Mouse (Mus musculus) lung, postnatal 36 days (tissue): ENCODE measurements at regions not wholly inside any gene's neighbourhood (a gene's known extent, or its start where the extent isn't known, plus 50 kb on each side); places are given as distances from the start of the nearest gene placed in this dataset.

ENCODE experiments used
- DNase-seq: peaks from one replicate; pipeline ENCODE4 v3.0.0; 2022; ENCODE audit warnings: mixed read lengths

- DNase-seq = no peak
Measured at GRCm38 (mm10) chrX:16421159-16421558, 101.5 kb upstream of the Cypt1 start.

DNA sequence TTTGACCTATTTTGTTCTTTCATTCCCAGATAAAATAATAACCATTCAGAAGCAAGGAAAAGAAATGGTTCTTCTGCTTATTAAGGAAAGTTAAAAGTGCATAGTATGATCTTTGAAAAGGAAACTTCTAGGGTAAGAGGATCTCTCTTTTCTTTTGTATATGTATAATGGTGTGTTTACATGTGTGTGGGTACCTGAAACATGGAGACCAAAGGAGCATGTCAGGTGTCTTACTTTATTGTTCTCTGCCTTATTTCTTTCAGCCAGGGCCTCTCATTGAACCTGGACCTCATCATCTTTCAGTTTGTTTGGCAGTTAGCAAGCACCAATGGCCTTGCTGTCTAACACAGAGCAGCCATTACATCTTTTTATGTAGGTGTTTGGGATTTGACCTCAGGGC lies 101.0 kb upstream of the Cypt1 start:
- DNase-seq = no peak

DNA sequence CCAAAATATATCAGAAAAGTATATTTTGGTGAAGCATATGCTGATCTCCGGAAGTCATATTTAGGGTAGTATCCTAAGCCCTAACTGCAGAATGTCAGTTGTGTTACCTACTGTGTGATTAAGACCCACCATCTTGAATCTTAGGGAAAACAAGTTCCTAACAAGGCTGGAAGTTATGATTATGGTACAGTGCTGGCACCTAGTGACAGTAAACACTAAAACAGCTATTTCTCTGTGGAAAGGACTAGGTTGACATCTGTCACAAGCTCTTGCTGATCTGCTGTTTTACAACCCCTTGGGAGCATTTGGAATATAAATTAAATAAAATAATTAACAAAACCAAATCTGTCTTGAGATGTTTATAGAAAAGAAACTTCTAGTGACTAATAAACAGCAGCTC lies 84.6 kb upstream of the Cypt1 start:
- no peak for DNase-seq

- peak; percentile 55 for DNase-seq
Measured at GRCm38 (mm10) chrX:16450496-16451078, 72.1 kb upstream of the Cypt1 start.
